Mouse (Mus musculus) heart, adult 2 months (tissue): ENCODE data around the gene Nabp2.

ENCODE experiments used
- CTCF ChIP-seq: fragments of 200-600 bp; IDR thresholded peaks from 2 replicates; pipeline ENCODE4 v1.8.1; 2022; ENCODE audit warnings: antibody characterized with exemption, mild to moderate bottlenecking, moderate library complexity
- EP300 ChIP-seq: fragments of 200-500 bp; IDR thresholded peaks from 2 replicates; pipeline ENCODE4 v1.6.1; 2011; ENCODE audit warnings: low read depth, low read length, control low read depth; ENCODE audit not compliant: insufficient read depth
- POLR2A ChIP-seq: fragments of 200-500 bp; IDR thresholded peaks from 2 replicates; pipeline ENCODE4 v1.6.1; 2011; ENCODE audit warnings: mild to moderate bottlenecking, low read depth, low read length, control low read depth; ENCODE audit not compliant: insufficient read depth

DNA sequence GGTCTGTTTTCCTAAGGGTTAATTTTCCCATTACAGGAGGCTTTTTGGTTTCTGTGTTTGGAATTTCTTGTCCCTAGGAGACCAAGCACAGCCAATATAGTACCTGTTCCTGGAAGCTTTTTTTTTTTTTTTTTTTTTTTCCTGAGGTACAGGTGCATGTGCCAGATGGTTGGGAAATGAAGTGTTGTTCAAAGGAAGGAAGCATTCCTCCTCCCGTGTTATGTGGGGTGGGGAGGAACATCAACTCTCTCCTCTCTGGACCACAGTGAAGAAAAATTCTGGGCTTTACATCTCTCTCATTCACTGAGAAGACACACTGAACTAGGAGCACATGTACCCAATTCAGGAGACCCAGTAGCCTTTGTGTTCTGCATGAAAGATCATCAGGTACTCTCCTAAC, 1.8 kb upstream of the Nabp2 start:
- TF ChIP-seq CTCF (no peak), EP300 (no peak), POLR2A (no peak)
